8 mouse cellular contexts compared by ENCODE assay signal in genomic region chr11:53958176-53958575, GRCm38 (mm10). TPM values are rescaled to one million over a fixed set of nuclear protein-coding genes. Genes with fewer than 3 reads are reported as not detected.
DNase-seq lines count a peak whose midpoint lies in the region; TF ChIP-seq lines count a peak whose summit lies in the region.
"Not testable (repeated sequence)": the region's sequence is repeated elsewhere in the genome, so short reads cannot be mapped to it uniquely, and the experiment has no call there.

No protein-coding gene starts in this region.

- H3K4me1 ChIP-seq in E14TG2a.4 (replicated peaks; ENCODE audit: low read depth, low read length); kidney, adult 2 months (ENCODE audit: control insufficient read depth, insufficient read depth, low read length); liver, adult 2 months (ENCODE audit: control insufficient read depth, insufficient read depth, low read length): not testable (repeated sequence)

- TF ChIP-seq CTCF in E14TG2a.4 (conservative IDR thresholded peaks at IDR 0.05; ENCODE audit: low read length), result peak; percentile 31
- peak; percentile 21; the same call in 1 of the 2 replicates for TF ChIP-seq CTCF in gastrocnemius, adult 2 months (IDR thresholded peaks at IDR 0.05)
- TF ChIP-seq CTCF in kidney, adult 2 months (conservative IDR thresholded peaks at IDR 0.05; ENCODE audit: insufficient read depth, insufficient read length, low read depth, low read length), result peak; percentile 38
- peak; percentile 49 for TF ChIP-seq CTCF in liver, adult 2 months (IDR thresholded peaks at IDR 0.05; ENCODE audit: low read depth, low read length)

- TF ChIP-seq POLR2A in kidney, adult 2 months (IDR thresholded peaks at IDR 0.05; ENCODE audit: low read depth, low read length); liver, adult 2 months (IDR thresholded peaks at IDR 0.05; ENCODE audit: extremely low read depth, insufficient read depth, low read length): not testable (repeated sequence)

- not testable (repeated sequence) for H3K27me3 ChIP-seq in E14TG2a.4 (ENCODE audit: insufficient read depth, low read length); kidney, adult 2 months (replicated peaks; ENCODE audit: control insufficient read depth, insufficient read depth, low read length); liver, adult 2 months (ENCODE audit: control insufficient read depth, insufficient read depth, low read length); splenic B cell, adult 2 months (ENCODE audit: control insufficient read depth, insufficient read depth, low read length, poor library complexity, severe bottlenecking)

- not testable (repeated sequence) for H3K9me3 ChIP-seq in E14TG2a.4 (ENCODE audit: low read length)

- 72% methylated on average over 4 of the region's 4 CpGs for WGBS in kidney, adult 2 months
- WGBS in liver, adult 2 months, result 52% methylated on average over 4 of the region's 4 CpGs

- H3K9ac ChIP-seq in liver, adult 2 months (ENCODE audit: low read depth, low read length), result not testable (repeated sequence)

- DNase-seq in adrenal gland, postnatal 36 days, result peak; percentile 28 to 50
- DNase-seq in gastrocnemius, adult 2 months, result peak; percentile 25
- peak; percentile 35 for DNase-seq in kidney, adult 2 months
- not testable (repeated sequence) for DNase-seq in liver, adult 2 months (ENCODE audit: extremely low read depth, low read depth, low spot score)
- peak; percentile 20 for DNase-seq in naive thymus-derived CD4-positive, alpha-beta T cell, adult 2 months (ENCODE audit: low read depth)
- peak; percentile 27 for DNase-seq in splenic B cell, adult 2 months (ENCODE audit: low read depth, low spot score)
- DNase-seq in urinary bladder, postnatal 25 days (ENCODE audit: low spot score), result peak; percentile 9

- not testable (repeated sequence) for H3K36me3 ChIP-seq in E14TG2a.4 (ENCODE audit: insufficient read depth, low read length); kidney, adult 2 months (ENCODE audit: control insufficient read depth, insufficient read depth, low read length); liver, adult 2 months (ENCODE audit: control insufficient read depth, insufficient read depth, low read length); splenic B cell, adult 2 months (ENCODE audit: control insufficient read depth, insufficient read depth, low read length, poor library complexity, severe bottlenecking)

- not testable (repeated sequence) for H3K4me3 ChIP-seq in E14TG2a.4 (replicated peaks; ENCODE audit: low read length); gastrocnemius, adult 2 months; kidney, adult 2 months (ENCODE audit: insufficient read depth, low read depth, low read length); liver, adult 2 months (ENCODE audit: insufficient read depth, low read depth, low read length)

- H3K27ac ChIP-seq in gastrocnemius, adult 2 months; kidney, adult 2 months (ENCODE audit: insufficient read depth, low read depth, low read length); liver, adult 2 months (replicated peaks; ENCODE audit: insufficient read depth, low read depth, low read length): not testable (repeated sequence)

- H3K79me2 ChIP-seq in liver, adult 2 months (ENCODE audit: control insufficient read depth, insufficient read depth, low read length), result not testable (repeated sequence)

- intact Hi-C loops in gastrocnemius, adult 2 months (cut with DNase I), result not testable (repeated sequence)

RNA-seq across cellular contexts. Expression of gene Slc22a21, which starts 22.0 kb away (rescaled TPM):
- 1 to 10 TPM; 5.5 to 5.7 TPM for total RNA-seq in adrenal gland, postnatal 36 days (2021)
- 1 to 10 TPM in 1 of 2 experiments, under 1 TPM in 1; 0.94 to 1.2 TPM for total RNA-seq in gastrocnemius, adult 2 months (2021)
- 2.4 and 3.7 TPM in 2 replicates for polyA plus RNA-seq in kidney, adult 2 months (2012; rRNA removed)
- 0.55 and 0.87 TPM in 2 replicates for total RNA-seq in liver, adult 2 months (2014; rRNA removed)
- 0.34 and 0.35 TPM in 2 replicates for polyA plus RNA-seq in liver, adult 2 months (2012; rRNA removed)
